Mouse (Mus musculus): ENCODE measurements around the gene Jmjd6. TPM values are rescaled to one million over a fixed set of nuclear protein-coding genes. Genes with fewer than 3 reads are reported as not detected.
A peak's percentile ranks its signal among the peaks of the same experiment; 100 is the strongest.

Gene Jmjd6
- polyA plus RNA-seq, 1 experiment from 2014 or later: 89.9 TPM

- Histone ChIP-seq H3K9me3 (ENCODE audit: control insufficient read depth, low read length) (no peaks in the 10 kb centered on the region), H3K36me3 (ENCODE audit: control insufficient read depth, insufficient read depth, low read length) (peaks cover 9% of the 10 kb centered on the region; the same call in 1 of the 2 replicates), H3K27me3 (ENCODE audit: control insufficient read depth, insufficient read depth, low read length) (no peaks in the 10 kb centered on the region), H3K4me3 (ENCODE audit: low read depth, low read length) (no peak overlapping the region), H3K27ac (ENCODE audit: low read depth, low read length) (no peak overlapping the region), H3K4me2 (no peak overlapping the region), H3K4me1 (ENCODE audit: control insufficient read depth, insufficient read depth, low read length) (peaks cover 21% of the 10 kb centered on the region), H3K9ac (ENCODE audit: low read length) (no peak overlapping the region)
- 84% methylated on average over 5 of the region's 5 CpGs for WGBS
- ATAC-seq (ENCODE audit: low FRiP score) (no peak), DNase-seq (ENCODE audit: low spot score, missing footprints) (peak; percentile 85)
These were observed 5.0 kb upstream of the Jmjd6 start for GRCm38 (mm10) chr11:116848086-116848876.

GRCm38 (mm10) chr11:116847187-116848085 is 4.2 kb upstream of the Jmjd6 start:
- peaks cover 9% of the 10 kb centered on the region; the same call in 1 of the 2 replicates for H3K36me3 ChIP-seq (ENCODE audit: control insufficient read depth, insufficient read depth, low read length)

GRCm38 (mm10) chr11:116846593-116847181 is 3.4 kb upstream of the Jmjd6 start:
- Histone ChIP-seq H3K9ac (ENCODE audit: low read length) (no peak overlapping the region), H3K36me3 (ENCODE audit: control insufficient read depth, insufficient read depth, low read length) (peaks cover 9% of the 10 kb centered on the region; the same call in 1 of the 2 replicates), H3K4me2 (no peak overlapping the region)

More at GRCm38 (mm10) chr11:116847187-116848085, 4.2 kb upstream of the Jmjd6 start:
- DNase-seq (ENCODE audit: low spot score, missing footprints): peak; percentile 87
- WGBS: 92% methylated on average over 3 of the region's 3 CpGs
- Histone ChIP-seq H3K9me3 (ENCODE audit: control insufficient read depth, low read length) (no peaks in the 10 kb centered on the region), H3K27me3 (ENCODE audit: control insufficient read depth, insufficient read depth, low read length) (no peaks in the 10 kb centered on the region), H3K27ac (ENCODE audit: low read depth, low read length) (no peak overlapping the region), H3K4me3 (ENCODE audit: low read depth, low read length) (no peak overlapping the region), H3K9ac (ENCODE audit: low read length) (no peak overlapping the region), H3K4me1 (ENCODE audit: control insufficient read depth, insufficient read depth, low read length) (peaks cover 21% of the 10 kb centered on the region), H3K4me2 (no peak overlapping the region)
- ATAC-seq (ENCODE audit: low FRiP score): no peak

GRCm38 (mm10) chr11:116842531-116843260 is 553 bp downstream of the Jmjd6 start:
- DNase-seq (ENCODE audit: low spot score, missing footprints) (peak; percentile 97), ATAC-seq (ENCODE audit: low FRiP score) (peak; percentile 57)
- Histone ChIP-seq H3K36me3 (ENCODE audit: control insufficient read depth, insufficient read depth, low read length) (peaks cover 22% of the 10 kb centered on the region), H3K4me1 (ENCODE audit: control insufficient read depth, insufficient read depth, low read length) (peaks cover 32% of the 10 kb centered on the region), H3K4me3 (ENCODE audit: low read depth, low read length) (peak overlapping the region; percentile 83), H3K9ac (ENCODE audit: low read length) (peak overlapping the region; percentile 94), H3K27ac (ENCODE audit: low read depth, low read length) (peak overlapping the region; percentile 97), H3K9me3 (ENCODE audit: control insufficient read depth, low read length) (no peaks in the 10 kb centered on the region), H3K27me3 (ENCODE audit: control insufficient read depth, insufficient read depth, low read length) (no peaks in the 10 kb centered on the region), H3K4me2 (peak overlapping the region; percentile 93)
- under 1% methylated on average over 67 of the region's 73 CpGs for WGBS

More at GRCm38 (mm10) chr11:116846593-116847181, 3.4 kb upstream of the Jmjd6 start:
- ATAC-seq (ENCODE audit: low FRiP score): no peak
- no peak for DNase-seq (ENCODE audit: low spot score, missing footprints)
- 83% methylated on average over 4 of the region's 4 CpGs for WGBS
- H3K4me3 ChIP-seq (ENCODE audit: low read depth, low read length): no peak overlapping the region
- H3K4me1 ChIP-seq (ENCODE audit: control insufficient read depth, insufficient read depth, low read length): peaks cover 24% of the 10 kb centered on the region
- no peak overlapping the region for H3K27ac ChIP-seq (ENCODE audit: low read depth, low read length)
- no peaks in the 10 kb centered on the region for H3K27me3 ChIP-seq (ENCODE audit: control insufficient read depth, insufficient read depth, low read length)
- no peaks in the 10 kb centered on the region for H3K9me3 ChIP-seq (ENCODE audit: control insufficient read depth, low read length)

- Histone ChIP-seq H3K4me2 (peak overlapping the region; percentile 93; the same call in 1 of the 2 replicates), H3K27ac (ENCODE audit: low read depth, low read length) (no peak overlapping the region), H3K27me3 (ENCODE audit: control insufficient read depth, insufficient read depth, low read length) (no peaks in the 10 kb centered on the region), H3K36me3 (ENCODE audit: control insufficient read depth, insufficient read depth, low read length) (peaks cover 40% of the 10 kb centered on the region), H3K4me1 (ENCODE audit: control insufficient read depth, insufficient read depth, low read length) (peaks cover 32% of the 10 kb centered on the region), H3K9me3 (ENCODE audit: control insufficient read depth, low read length) (no peaks in the 10 kb centered on the region), H3K4me3 (ENCODE audit: low read depth, low read length) (peak overlapping the region; percentile 4), H3K9ac (ENCODE audit: low read length) (no peak overlapping the region)
- DNase-seq (ENCODE audit: low spot score, missing footprints) (no peak), ATAC-seq (ENCODE audit: low FRiP score) (no peak)
- 87% methylated on average over 4 of the region's 4 CpGs for WGBS
These were observed 2.5 kb downstream of the Jmjd6 start for GRCm38 (mm10) chr11:116840748-116841147.

GRCm38 (mm10) chr11:116839601-116840000 is 3.6 kb downstream of the Jmjd6 start:
- Histone ChIP-seq H3K27ac (ENCODE audit: low read depth, low read length) (no peak overlapping the region), H3K9me3 (ENCODE audit: control insufficient read depth, low read length) (no peaks in the 10 kb centered on the region), H3K4me2 (no peak overlapping the region), H3K36me3 (ENCODE audit: control insufficient read depth, insufficient read depth, low read length) (peaks cover 45% of the 10 kb centered on the region), H3K4me1 (ENCODE audit: control insufficient read depth, insufficient read depth, low read length) (peaks cover 32% of the 10 kb centered on the region), H3K27me3 (ENCODE audit: control insufficient read depth, insufficient read depth, low read length) (no peaks in the 10 kb centered on the region), H3K9ac (ENCODE audit: low read length) (peak overlapping the region; percentile 16; the same call in 1 of the 2 replicates), H3K4me3 (ENCODE audit: low read depth, low read length) (no peak overlapping the region)
- ATAC-seq (ENCODE audit: low FRiP score) (no peak), DNase-seq (ENCODE audit: low spot score, missing footprints) (no peak)
- WGBS: 92% methylated on average over 7 of the region's 7 CpGs

- WGBS: 90% methylated on average over 14 of the region's 14 CpGs
- Histone ChIP-seq H3K9ac (ENCODE audit: low read length) (no peak overlapping the region), H3K36me3 (ENCODE audit: control insufficient read depth, insufficient read depth, low read length) (peaks cover 51% of the 10 kb centered on the region)
These were observed 4.3 kb downstream of the Jmjd6 start for GRCm38 (mm10) chr11:116838936-116839335.

GRCm38 (mm10) chr11:116837441-116837840 is 5.8 kb downstream of the Jmjd6 start:
- no peak for ATAC-seq (ENCODE audit: low FRiP score)
- 95% methylated on average over 10 of the region's 10 CpGs for WGBS

More at GRCm38 (mm10) chr11:116838936-116839335, 4.3 kb downstream of the Jmjd6 start:
- Histone ChIP-seq H3K4me2 (no peak overlapping the region), H3K27ac (ENCODE audit: low read depth, low read length) (no peak overlapping the region), H3K9me3 (ENCODE audit: control insufficient read depth, low read length) (no peaks in the 10 kb centered on the region), H3K4me1 (ENCODE audit: control insufficient read depth, insufficient read depth, low read length) (peaks cover 25% of the 10 kb centered on the region), H3K4me3 (ENCODE audit: low read depth, low read length) (no peak overlapping the region), H3K27me3 (ENCODE audit: control insufficient read depth, insufficient read depth, low read length) (no peaks in the 10 kb centered on the region)
- DNase-seq (ENCODE audit: low spot score, missing footprints): no peak
- no peak for ATAC-seq (ENCODE audit: low FRiP score)

More at GRCm38 (mm10) chr11:116837441-116837840, 5.8 kb downstream of the Jmjd6 start:
- Histone ChIP-seq H3K27ac (ENCODE audit: low read depth, low read length) (no peak overlapping the region), H3K36me3 (ENCODE audit: control insufficient read depth, insufficient read depth, low read length) (peaks cover 52% of the 10 kb centered on the region), H3K4me3 (ENCODE audit: low read depth, low read length) (no peak overlapping the region), H3K9ac (ENCODE audit: low read length) (no peak overlapping the region), H3K27me3 (ENCODE audit: control insufficient read depth, insufficient read depth, low read length) (no peaks in the 10 kb centered on the region), H3K4me2 (no peak overlapping the region), H3K9me3 (ENCODE audit: control insufficient read depth, low read length) (no peaks in the 10 kb centered on the region), H3K4me1 (ENCODE audit: control insufficient read depth, insufficient read depth, low read length) (peaks cover 28% of the 10 kb centered on the region)
- DNase-seq (ENCODE audit: low spot score, missing footprints): no peak
